Mouse (Mus musculus) urinary bladder, postnatal 25 days (tissue): ENCODE data around the gene Ift22.
"Not testable (repeated sequence)": the region's sequence is repeated elsewhere in the genome, so short reads cannot be mapped to it uniquely, and the experiment has no call there.

Source experiments
- DNase-seq: peaks from one replicate; pipeline ENCODE4 v3.0.0; 2022; ENCODE audit warnings: low spot score

Ift22 gene

GRCm38 (mm10) chr5:136907587-136907986 is 363 bp upstream of the Ift22 start:
- no peak for DNase-seq

GRCm38 (mm10) chr5:136914183-136914582 is 6.2 kb downstream of the Ift22 start:
- DNase-seq: no peak

DNA sequence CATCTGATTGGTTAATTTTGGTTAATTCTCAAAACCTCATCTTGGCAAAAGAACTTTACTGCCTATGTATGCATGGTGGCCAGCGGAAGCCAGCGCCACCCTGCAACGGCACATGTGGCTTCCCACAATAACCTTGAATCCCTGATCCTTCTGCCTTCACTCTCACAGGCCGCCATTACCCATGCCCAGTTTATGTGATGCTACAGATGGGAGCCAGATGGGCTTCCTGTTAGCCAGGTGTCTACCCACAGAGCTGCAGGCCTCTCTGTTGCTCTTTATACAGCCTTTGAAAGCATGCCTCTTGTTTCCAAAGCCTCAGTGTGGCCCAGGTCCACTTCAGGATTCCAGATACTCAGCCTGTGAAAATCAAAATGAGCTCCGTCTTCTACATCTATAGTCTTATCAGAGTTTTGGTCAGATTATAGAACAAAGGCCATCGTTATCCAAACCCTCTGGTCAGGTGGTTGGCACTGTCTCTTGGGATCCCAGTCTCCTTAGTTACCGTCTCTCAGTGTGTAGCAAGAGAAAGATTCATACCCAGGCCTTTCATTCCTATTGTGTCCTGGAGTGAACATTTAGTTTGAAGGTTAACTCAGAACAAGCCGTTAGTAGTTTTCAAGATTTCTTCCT is 9.8 kb downstream of the Ift22 start:
- DNase-seq: no peak

GRCm38 (mm10) chr5:136918655-136919472 is 10.9 kb downstream of the Ift22 start:
- DNase-seq: peak; percentile 53

DNA sequence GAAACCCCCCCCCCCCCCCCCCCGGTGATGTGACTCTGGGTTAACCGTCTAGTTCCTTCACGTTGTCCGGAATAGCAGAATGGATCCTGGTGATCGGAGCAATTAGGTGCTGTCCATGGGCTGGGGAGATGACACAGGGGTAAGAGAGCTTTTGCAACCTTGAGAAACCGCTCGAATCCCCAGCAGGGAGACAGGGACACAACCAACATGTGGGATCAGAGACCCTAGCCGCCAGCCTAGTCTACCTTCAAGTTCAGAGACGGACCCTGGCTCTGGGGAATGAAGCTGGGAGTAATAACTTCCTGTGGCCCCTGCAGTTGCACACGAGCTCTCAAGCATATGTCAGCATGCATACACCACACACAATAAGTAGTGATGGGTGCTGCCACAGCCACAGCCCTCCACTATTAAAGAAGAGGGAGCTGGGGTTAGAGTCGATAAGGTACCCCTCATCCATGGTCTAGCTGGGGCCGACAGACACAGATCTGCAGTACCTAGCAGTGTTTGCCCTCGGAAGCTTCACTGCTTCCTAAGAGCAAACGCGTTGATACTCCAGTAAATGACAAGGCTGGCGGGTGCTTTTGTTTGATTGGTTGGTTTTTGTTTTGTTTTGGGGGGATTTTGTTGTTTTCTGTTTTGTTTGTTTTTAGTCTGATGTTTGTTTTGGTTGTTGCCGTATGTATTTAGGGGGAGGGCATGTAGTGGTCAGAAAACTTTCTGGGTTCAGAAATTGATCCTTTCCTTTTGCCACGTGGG is 11.8 kb downstream of the Ift22 start:
- no peak for DNase-seq

DNA sequence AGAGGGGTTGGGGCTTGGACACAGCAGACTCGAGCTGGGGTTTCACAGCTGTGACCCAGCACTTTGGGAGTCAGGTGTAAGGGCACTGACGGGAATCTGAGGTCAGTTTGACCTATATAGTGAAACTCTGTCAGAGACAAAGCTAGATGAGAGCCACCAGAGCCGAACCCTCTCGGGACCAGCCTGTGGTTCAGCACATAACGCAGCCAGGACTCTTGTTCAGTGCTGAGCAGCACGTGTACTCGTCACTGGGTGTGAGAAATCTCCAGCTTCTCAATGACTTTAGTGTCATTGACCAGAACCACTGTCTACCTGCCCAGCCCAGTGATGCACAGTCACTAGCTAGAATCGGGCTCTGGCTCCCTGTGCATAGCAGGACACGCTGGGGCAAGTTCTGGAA is 14.9 kb downstream of the Ift22 start:
- DNase-seq: no peak

DNA sequence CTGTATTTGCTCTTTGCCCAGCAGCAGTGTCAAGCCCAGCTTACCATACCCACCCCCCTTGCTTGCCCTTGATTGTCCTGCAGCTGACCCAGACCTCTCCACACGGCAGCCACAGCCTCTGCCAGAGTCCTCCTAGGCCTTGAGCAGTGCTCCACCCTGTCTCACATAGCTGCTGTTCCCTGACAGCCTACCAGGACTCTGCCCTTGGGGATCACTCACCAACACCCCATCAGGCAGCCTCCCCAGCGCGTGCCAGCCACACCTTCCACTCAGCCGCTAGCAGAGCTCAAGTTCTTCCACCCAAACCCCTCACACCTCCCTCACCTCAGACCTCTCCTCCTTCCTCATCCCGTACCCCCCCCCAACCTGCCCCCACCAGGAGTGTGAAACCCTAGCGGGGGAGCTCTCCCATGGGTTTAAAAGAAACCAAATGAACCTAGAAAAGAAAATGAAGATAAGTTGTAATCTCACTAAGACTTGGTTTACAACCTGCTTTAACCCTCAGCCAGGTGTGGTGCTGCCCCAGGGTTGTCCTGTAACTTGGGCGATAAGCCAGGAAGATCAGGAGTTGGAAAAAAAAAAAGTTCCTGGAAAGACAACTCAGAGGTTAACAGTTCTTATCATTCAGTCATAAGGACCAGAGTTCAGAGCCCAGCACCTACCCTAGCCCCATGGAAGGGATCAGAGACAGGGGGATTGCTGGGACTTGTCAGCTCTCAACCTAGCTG is 16.0 kb downstream of the Ift22 start:
- no peak for DNase-seq

GRCm38 (mm10) chr5:136929073-136929472 is 21.1 kb downstream of the Ift22 start:
- DNase-seq: peak; percentile 69

DNA sequence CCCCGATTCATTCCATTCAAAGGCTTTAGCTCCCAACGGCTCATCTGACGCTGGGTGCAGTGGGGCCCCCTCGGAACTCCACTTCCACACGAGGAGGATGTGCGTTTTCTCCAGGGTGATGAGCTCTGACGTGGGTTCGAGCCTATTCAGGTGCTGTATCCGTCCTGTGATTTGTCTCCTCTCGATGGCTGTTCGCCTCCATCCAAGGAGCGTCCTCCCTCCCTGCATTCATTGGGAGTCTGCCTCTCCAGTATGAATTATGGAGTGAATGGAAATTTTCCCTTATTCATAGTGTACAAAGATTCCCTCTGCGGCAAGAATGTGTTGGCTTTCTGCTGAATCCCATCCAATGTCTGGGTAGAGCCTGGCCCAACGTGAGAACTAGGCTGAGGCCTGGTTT is 23.9 kb downstream of the Ift22 start:
- DNase-seq: no peak

DNA sequence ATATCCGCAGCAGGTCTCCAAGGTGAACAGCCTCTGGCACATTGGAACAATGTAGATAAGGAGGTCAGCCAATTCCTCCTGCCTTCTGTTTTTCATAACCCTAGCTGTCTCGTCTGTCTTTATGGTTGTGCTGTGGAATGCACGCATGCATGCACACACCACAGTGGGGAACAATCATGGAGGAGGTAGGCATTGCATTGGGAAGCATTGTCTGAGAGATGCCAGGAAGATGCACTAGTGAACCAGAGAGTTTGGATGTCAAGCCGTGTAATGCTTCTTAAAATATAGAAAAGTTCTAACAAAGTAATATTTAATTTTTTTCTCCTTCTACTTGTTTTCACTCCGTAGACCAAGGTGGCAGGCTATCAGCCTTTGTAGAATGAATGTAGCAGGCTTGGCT is 25.0 kb downstream of the Ift22 start:
- DNase-seq: no peak

DNA sequence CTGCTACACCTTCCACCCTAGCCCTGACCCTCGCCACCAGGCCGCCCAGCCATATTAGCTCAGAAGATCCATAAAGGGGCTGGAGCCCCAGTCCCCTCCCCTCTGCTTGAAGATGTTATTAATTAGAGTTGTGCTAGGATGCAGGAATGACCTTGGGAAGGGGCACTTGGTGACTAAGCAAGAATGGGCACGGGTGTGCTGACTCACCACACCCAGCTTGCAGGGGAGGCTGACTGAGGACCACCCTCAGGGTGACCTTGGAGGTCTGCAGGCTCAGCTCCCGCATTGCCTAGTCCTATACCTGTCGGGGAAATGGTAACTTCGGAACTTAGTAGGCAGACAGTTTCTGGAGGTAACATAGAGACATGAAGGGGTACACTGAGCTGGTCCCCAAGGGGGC is 26.0 kb downstream of the Ift22 start:
- no peak for DNase-seq

GRCm38 (mm10) chr5:136935905-136936695 is 28.1 kb downstream of the Ift22 start:
- no peak for DNase-seq

GRCm38 (mm10) chr5:136936750-136937149 is 28.8 kb downstream of the Ift22 start:
- DNase-seq: no peak

GRCm38 (mm10) chr5:136937621-136938020 is 29.7 kb downstream of the Ift22 start:
- DNase-seq: no peak

- DNase-seq: no peak
Measured at GRCm38 (mm10) chr5:136939284-136939683, 31.3 kb downstream of the Ift22 start.

GRCm38 (mm10) chr5:136940029-136940428 is 32.1 kb downstream of the Ift22 start:
- not testable (repeated sequence) for DNase-seq

DNA sequence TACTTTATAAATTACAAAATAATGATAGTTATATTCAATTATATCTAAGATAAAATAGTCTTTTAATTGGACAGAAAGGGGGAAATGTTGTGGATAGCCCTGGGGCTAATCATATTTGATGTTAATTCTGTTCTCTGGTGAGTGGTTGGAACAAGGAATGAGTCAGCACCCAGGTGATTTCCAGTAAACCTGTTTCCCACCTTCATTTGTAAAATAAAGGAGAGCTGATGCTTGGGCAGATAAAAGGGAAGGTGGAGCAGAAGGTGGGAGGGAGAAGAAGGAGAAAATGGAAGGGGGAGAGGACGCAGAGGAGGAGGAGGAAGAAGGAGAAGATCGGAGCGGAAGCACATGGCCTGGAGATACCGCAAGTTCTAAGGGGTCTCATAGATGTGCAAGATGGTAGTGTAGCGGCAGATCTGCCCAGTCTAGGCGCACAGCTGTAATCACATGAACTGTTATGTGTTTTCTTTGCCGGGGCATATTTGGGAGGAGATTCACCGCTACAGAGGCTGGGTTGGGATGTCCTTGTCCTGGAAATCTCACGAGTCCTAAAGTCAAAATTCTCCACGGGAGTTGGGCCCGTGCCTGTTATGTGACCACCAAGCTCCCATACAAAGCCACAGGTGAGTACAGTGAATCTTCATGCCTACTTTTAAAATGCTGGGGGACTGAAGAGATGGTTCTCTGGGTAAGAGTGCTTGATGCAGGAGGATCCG is 33.1 kb downstream of the Ift22 start:
- DNase-seq: no peak

DNA sequence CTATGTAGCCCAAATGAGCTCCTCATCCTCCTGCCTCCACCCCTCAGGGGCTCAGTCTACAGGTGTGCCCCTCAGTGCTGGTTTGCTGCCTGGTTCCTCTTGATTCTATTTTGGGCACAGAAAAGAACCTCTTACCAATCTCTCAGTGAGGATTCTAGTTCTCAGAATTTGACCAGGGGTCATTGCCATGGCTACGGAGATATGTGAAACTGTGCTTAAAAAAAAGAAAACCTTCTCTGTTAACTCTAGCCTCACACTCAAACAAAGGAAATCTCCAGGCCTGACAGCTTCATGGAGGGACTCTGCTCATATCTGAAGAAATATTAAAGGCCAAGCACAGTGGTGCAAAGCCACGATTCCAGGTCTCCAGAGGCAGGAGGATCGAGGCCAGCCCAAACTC is 34.8 kb downstream of the Ift22 start:
- DNase-seq: no peak

DNA sequence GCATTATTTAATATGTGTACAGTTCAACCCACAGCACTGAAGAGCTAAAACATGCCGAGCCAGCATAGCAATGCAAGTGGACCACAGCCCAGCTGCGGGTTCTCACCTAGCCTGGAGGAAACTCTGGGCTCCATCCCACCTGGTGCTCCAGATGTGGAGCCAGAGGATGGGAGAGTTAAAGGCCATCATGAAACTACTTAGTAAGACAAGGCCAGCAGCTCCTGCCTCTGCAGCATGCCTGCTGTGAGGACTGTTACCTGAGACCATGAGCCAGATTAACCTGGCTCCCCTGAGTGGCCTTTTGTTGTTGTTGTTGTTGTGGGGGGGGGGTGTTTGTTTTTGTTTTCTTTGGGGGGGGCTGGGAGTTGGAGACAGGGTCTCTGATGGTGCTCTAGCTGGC is 35.4 kb downstream of the Ift22 start:
- no peak for DNase-seq

DNA sequence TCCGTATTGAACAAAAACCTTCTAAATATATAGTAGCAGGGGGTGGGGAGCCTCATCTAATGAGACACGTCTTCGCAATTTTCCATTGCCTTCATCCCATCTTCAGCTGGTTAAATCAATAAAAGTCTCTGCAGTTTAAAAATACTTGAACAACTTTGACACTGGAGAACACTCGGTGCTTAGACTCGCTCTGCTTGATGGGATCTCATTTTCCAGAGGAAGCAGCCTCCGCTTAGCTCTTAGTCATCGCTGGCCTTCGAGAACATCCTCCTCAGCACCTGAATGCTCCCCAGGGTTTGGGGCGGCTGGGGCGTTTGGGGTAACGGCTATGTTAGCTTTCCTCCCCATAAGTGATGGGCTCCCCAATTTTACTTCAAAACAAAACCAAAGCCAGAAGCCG is 37.1 kb downstream of the Ift22 start:
- no peak for DNase-seq

GRCm38 (mm10) chr5:136947874-136948273 is 39.9 kb downstream of the Ift22 start:
- no peak for DNase-seq
